Mouse (Mus musculus): ENCODE results near the gene Fmc1. TPM values are rescaled to one million over a fixed set of nuclear protein-coding genes. Genes with fewer than 3 reads are reported as not detected.

Fmc1 gene
- polyA plus RNA-seq (2015; fragmentation: Nextera tagmentation; extraction: Ambion mirVana), result 218 and 249 TPM in 2 replicates

DNA sequence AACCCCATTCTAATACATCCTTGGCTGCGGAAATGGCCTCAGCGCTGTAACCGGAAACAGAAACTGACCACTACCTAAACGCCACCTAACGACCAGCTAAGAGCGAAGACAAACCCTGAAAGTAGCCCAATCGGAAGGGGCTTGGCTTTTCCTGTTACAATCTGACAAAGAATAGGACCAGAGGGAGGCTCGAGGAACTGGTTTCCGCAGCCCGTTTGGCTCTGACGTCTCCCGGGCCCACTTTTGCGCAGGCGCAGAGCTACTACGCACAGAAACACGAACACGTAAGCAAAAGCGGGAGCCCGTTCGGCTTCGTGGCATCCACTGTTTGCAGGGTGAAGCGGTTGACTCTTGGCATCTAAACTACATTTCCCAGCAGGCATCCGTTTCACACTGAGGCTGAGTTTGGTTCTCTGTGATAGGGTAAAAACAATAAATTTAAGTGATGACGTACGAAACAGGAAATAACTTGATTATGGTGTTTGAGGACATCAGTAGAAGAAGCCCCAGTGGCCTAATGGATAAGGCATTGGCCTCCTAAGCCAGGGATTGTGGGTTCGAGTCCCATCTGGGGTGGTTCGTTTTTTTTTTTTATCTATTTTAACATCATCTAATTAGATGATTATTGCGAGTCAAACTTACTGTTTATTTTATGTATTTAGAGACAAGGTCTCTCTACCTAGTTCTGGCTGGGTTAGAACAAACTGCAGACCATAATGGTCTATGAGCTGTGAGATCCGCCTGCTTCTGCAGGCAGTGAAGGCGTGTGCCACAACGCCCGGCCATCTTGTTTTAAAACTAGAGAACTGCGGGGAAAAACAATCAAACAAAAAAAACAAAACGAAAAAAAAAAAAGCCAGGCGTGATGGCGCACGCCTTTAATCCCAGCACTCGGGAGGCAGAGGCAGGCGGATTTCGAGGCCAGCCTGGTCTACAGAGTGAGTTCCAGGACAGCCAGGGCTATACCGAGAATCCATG lies at the start of gene Fmc1:
Gene Fmc1, plus strand, starts transcription at position 75 of the 978 bp plus-strand sequence.
- no peaks in the 10 kb centered on the region for H3K27me3 ChIP-seq (replicated peaks)
- H3K4me3 ChIP-seq (replicated peaks), result peak within 1 kb of the TSS; percentile 90
- peak; percentile 89 for ATAC-seq (ENCODE audit: low FRiP score)
- peak within 1 kb of the TSS; percentile 93 for H3K9ac ChIP-seq (replicated peaks)
- no peaks in the 10 kb centered on the region for H3K36me3 ChIP-seq
- peaks cover 18% of the 10 kb centered on the region for H3K4me1 ChIP-seq
- H3K27ac ChIP-seq (replicated peaks), result peak within 1 kb of the TSS; percentile 99
- H3K4me2 ChIP-seq, result peak within 1 kb of the TSS; percentile 78
- no peaks in the 10 kb centered on the region for H3K9me3 ChIP-seq (replicated peaks)
- WGBS, result 5% methylated on average over 41 of the region's 41 CpGs

DNA sequence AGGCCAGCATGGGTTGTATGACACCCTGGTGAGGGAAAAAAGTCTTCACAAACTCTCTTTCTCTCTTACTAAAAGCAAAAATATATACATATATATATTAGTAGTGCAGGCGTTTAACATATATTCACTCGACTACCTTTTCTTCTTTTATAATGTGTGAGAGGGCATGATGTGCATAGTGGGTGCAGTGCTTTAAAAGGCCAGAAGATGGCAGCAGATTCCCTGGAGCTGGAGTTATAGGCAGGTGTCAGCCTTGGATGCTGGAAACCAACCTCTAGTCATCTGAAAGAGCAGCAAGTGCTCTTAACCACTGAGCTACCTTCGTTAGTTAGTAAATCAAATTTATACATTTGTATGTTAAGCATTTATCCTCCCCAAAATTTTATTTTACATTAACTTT lies 40.8 kb upstream of the Fmc1 start:
- H3K9ac ChIP-seq (replicated peaks), result no peak overlapping the region
- H3K27ac ChIP-seq (replicated peaks), result no peak overlapping the region
- 84% methylated on average over 3 of the region's 3 CpGs for WGBS
- H3K9me3 ChIP-seq (replicated peaks), result no peaks in the 10 kb centered on the region
- H3K4me1 ChIP-seq, result no peaks in the 10 kb centered on the region
- H3K27me3 ChIP-seq (replicated peaks), result no peaks in the 10 kb centered on the region
- no peak overlapping the region for H3K4me2 ChIP-seq
- H3K36me3 ChIP-seq, result peaks cover 45% of the 10 kb centered on the region
- H3K4me3 ChIP-seq (replicated peaks), result no peak overlapping the region
- ATAC-seq (ENCODE audit: low FRiP score), result no peak

DNA sequence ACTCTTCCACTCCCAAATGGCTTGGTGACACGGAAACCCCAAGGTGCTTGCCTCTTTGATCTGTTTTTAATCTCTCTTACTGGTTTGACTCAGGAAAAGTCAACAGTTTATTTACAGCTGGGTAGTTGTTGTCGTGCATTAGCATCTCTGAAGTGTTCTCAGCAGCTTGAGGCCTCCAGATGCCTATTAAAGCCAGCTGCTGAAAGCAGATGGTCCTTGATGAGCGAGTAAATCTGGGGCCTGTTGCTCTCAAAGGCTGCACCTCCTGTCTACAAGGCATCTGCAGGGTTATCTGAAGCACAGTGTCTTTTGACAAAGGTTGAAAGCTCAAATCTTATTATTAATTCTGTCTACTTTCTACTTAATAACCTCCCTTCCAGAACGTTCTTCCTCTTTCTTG lies 37.7 kb upstream of the Fmc1 start:
- H3K4me2 ChIP-seq, result no peak overlapping the region
- no peaks in the 10 kb centered on the region for H3K4me1 ChIP-seq
- 26% methylated on average over 4 of the region's 4 CpGs for WGBS
- no peak overlapping the region for H3K9ac ChIP-seq (replicated peaks)
- H3K27ac ChIP-seq (replicated peaks), result no peak overlapping the region
- no peaks in the 10 kb centered on the region for H3K9me3 ChIP-seq (replicated peaks)
- no peaks in the 10 kb centered on the region for H3K27me3 ChIP-seq (replicated peaks)
- H3K4me3 ChIP-seq (replicated peaks), result no peak overlapping the region
- no peak for ATAC-seq (ENCODE audit: low FRiP score)
- H3K36me3 ChIP-seq, result peaks cover 50% of the 10 kb centered on the region

DNA sequence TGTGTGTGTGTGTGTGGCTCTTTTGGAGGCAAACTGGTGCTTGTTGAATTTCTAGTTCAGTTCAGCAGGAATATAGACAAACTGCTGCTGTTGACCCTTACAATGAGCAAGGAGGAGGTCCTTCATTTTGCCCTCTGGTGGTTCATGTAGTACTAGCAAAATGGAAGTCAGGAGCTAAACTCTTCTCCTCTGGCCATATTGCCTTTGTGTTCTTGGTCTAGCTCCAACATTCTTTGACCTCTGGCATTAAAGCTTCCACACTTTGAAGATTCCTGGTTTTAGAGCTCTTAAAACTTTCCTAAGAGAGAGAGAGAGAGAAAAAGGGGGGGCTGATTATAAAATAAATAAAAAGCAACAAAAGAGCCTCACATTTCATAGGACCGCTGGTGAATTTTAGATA lies 21.2 kb upstream of the Fmc1 start:
- H3K36me3 ChIP-seq, result peaks cover 6% of the 10 kb centered on the region; the same call in 1 of the 2 replicates
- H3K4me3 ChIP-seq (replicated peaks), result no peak overlapping the region
- no peak overlapping the region for H3K4me2 ChIP-seq
- H3K9ac ChIP-seq (replicated peaks), result no peak overlapping the region
- H3K27me3 ChIP-seq (replicated peaks), result no peaks in the 10 kb centered on the region
- H3K27ac ChIP-seq (replicated peaks), result no peak overlapping the region
- no peak for ATAC-seq (ENCODE audit: low FRiP score)
- H3K9me3 ChIP-seq (replicated peaks), result no peaks in the 10 kb centered on the region
- H3K4me1 ChIP-seq, result no peaks in the 10 kb centered on the region
- 98% methylated on average over 1 of the region's 1 CpGs for WGBS

DNA sequence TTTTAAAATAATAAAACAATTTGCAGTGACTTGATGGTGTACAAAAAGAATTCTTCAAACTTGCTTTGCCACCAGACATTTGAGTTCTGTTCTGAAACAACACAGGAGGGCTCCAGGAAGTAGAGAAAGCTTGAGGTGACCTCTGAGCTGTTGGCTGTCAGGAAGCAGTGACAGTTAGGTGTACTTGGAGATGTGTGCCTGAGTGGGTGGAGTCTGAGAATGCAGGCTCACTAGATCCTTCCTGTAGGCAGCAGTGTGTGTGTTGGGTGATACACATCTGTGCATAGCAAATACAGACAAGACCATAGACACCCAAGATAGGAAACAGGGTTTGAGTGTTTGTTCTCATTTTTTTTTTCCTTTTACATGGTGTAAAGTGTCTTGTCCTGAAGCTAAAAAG lies 20.5 kb upstream of the Fmc1 start:
- no peak overlapping the region for H3K4me2 ChIP-seq
- no peak overlapping the region for H3K9ac ChIP-seq (replicated peaks)
- no peak overlapping the region for H3K4me3 ChIP-seq (replicated peaks)
- peaks cover 5% of the 10 kb centered on the region; the same call in 1 of the 2 replicates for H3K36me3 ChIP-seq
- ATAC-seq (ENCODE audit: low FRiP score), result no peak
- H3K9me3 ChIP-seq (replicated peaks), result no peaks in the 10 kb centered on the region
- H3K27me3 ChIP-seq (replicated peaks), result no peaks in the 10 kb centered on the region
- no peak overlapping the region for H3K27ac ChIP-seq (replicated peaks)
- H3K4me1 ChIP-seq, result no peaks in the 10 kb centered on the region

DNA sequence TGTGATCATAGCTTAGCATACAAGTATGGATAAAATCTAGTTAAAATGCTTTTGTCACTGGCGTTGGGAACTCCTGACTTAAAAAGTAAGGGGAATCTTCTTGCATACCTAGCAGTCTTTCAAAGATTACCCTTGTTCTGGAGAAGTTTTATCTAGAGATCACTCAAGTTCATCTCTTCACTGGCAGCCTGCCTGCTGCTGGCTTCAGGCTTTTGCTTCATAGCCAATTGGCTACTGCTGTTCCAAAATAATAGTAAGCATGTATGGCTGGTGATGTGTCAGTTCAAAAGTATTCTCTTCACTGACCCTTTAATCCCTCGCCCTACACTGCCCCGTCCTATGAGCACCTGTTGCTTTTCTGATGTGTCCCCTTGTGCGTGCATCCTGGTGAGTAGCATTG lies 18.1 kb upstream of the Fmc1 start:
- no peak overlapping the region for H3K9ac ChIP-seq (replicated peaks)

DNA sequence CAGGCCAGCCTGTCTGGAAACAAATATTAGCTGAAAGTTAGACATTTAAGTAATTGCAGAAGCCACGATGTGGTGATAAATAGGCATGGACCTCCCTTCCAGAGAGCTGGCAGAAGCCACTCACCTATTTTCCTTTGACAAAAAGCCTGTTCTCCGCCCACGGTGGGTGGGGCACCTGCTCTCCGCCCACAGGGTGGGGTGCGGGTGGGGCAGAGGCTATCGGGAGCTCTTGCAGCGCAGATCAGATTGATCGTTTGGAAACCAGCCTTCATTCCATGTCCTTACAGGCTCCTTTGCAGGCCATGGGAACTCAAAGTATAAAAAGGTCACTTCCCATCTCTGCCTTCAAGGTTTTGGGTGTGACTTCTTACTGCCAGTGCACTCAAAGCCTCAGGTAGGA lies 9.5 kb upstream of the Fmc1 start:
- Histone ChIP-seq H3K27me3 (replicated peaks) (no peaks in the 10 kb centered on the region), H3K9me3 (replicated peaks) (no peaks in the 10 kb centered on the region)
- ATAC-seq (ENCODE audit: low FRiP score), result no peak

More for the DNA sequence above, 18.1 kb upstream of the Fmc1 start:
- no peaks in the 10 kb centered on the region for H3K9me3 ChIP-seq (replicated peaks)
- 96% methylated on average over 4 of the region's 4 CpGs for WGBS
- no peak overlapping the region for H3K4me2 ChIP-seq
- H3K27me3 ChIP-seq (replicated peaks), result no peaks in the 10 kb centered on the region
- no peak overlapping the region for H3K27ac ChIP-seq (replicated peaks)
- H3K4me3 ChIP-seq (replicated peaks), result no peak overlapping the region
- H3K36me3 ChIP-seq, result peaks cover 5% of the 10 kb centered on the region; the same call in 1 of the 2 replicates
- ATAC-seq (ENCODE audit: low FRiP score), result no peak
- H3K4me1 ChIP-seq, result no peaks in the 10 kb centered on the region

DNA sequence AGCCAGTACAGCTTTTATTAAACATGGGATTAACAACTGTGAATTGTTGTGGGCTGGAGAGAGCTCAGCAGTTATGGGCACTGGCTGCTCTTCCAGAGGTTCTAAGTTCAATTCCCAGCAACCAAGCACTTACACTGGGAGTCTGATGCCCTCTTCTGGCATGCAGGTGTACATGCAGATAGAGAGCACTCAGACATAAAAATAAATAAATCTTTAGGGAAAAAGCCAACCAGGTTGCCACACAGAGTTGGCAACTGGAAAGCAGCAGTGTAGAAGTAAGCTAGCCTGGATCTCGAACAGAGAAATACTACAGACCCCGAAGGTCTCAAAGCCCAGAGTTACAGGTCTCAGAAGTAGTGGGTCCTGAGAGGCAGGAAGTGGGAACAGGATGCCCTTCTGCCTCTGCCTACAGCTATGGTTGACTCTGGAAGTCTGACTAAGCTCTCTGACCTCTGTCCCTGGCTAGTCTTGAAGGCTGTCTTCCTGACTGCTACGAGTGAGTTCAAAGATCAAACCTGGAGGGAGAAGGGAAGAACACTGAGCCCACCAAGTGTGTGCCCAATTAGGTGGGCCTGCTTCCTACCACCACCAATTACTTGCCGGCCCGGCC lies 2.0 kb upstream of the Fmc1 start:
- Histone ChIP-seq H3K27ac (replicated peaks) (no peak overlapping the region), H3K9ac (replicated peaks) (no peak overlapping the region), H3K27me3 (replicated peaks) (no peaks in the 10 kb centered on the region), H3K4me2 (no peak overlapping the region), H3K4me3 (replicated peaks) (no peak overlapping the region), H3K9me3 (replicated peaks) (no peaks in the 10 kb centered on the region), H3K36me3 (no peaks in the 10 kb centered on the region), H3K4me1 (peaks cover 17% of the 10 kb centered on the region)
- no peak for ATAC-seq (ENCODE audit: low FRiP score)
- 67% methylated on average over 5 of the region's 5 CpGs for WGBS

More for the DNA sequence above, 9.5 kb upstream of the Fmc1 start:
- H3K9ac ChIP-seq (replicated peaks), result no peak overlapping the region
- WGBS, result 20% methylated on average over 8 of the region's 8 CpGs
- H3K4me3 ChIP-seq (replicated peaks), result no peak overlapping the region
- no peak overlapping the region for H3K27ac ChIP-seq (replicated peaks)
- H3K4me2 ChIP-seq, result no peak overlapping the region
- 0 out of 2 replicates have a peak, but pooled peaks cover 4% of the 10 kb centered on the region for H3K36me3 ChIP-seq
- no peaks in the 10 kb centered on the region for H3K4me1 ChIP-seq

DNA sequence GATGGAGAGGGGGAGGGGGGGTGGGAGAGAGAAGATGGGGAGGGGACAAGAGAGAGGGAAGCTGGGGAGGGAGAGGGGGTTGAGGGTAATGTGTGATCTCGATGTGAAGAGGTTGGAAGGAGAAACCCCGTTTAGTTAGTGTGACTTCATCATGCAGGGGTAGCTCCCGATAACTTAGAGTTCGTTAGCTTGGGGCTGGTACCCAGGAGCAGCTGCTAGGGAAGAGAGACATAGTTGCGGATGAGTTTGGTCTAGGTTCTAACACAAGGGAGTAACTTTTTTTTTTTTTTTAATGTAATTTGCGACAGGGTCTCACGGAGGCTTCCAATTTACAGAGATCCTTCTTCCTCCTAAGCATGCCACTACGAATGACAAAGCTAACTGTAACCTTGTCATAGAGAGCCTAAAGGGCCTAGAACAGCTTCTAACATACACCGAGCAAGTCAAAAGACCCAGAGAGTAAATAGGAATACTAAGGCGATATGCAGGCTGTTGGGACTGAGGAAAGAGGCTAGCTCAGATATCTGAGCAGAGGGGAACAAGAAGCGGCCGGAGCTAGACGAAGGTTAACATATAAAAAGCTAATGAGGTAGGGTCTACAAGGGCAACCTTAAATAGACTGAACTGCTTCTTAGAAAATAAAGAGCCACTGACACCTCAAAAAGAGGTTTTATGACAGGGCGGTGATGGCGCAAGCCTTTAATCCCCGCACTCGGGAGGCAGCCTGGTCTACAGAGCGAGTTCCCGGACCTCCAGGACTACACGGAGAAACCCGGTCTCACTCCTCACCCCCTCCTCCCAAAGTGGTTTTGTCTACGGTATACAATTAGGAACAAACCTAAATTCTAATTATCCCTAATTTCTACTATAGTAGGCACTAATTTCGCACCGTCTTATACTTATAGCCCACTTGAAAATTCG lies 542 bp upstream of the Fmc1 start:
- peaks cover 18% of the 10 kb centered on the region for H3K4me1 ChIP-seq
- WGBS, result 4% methylated on average over 25 of the region's 25 CpGs
- peak overlapping the region; percentile 68 for H3K9ac ChIP-seq (replicated peaks)
- H3K4me2 ChIP-seq, result peak overlapping the region; percentile 78
- H3K27ac ChIP-seq (replicated peaks), result peak overlapping the region; percentile 99
- H3K36me3 ChIP-seq, result no peaks in the 10 kb centered on the region
- H3K27me3 ChIP-seq (replicated peaks), result no peaks in the 10 kb centered on the region
- H3K9me3 ChIP-seq (replicated peaks), result no peaks in the 10 kb centered on the region
- ATAC-seq (ENCODE audit: low FRiP score), result peak; percentile 55
- H3K4me3 ChIP-seq (replicated peaks), result peak overlapping the region; percentile 90

DNA sequence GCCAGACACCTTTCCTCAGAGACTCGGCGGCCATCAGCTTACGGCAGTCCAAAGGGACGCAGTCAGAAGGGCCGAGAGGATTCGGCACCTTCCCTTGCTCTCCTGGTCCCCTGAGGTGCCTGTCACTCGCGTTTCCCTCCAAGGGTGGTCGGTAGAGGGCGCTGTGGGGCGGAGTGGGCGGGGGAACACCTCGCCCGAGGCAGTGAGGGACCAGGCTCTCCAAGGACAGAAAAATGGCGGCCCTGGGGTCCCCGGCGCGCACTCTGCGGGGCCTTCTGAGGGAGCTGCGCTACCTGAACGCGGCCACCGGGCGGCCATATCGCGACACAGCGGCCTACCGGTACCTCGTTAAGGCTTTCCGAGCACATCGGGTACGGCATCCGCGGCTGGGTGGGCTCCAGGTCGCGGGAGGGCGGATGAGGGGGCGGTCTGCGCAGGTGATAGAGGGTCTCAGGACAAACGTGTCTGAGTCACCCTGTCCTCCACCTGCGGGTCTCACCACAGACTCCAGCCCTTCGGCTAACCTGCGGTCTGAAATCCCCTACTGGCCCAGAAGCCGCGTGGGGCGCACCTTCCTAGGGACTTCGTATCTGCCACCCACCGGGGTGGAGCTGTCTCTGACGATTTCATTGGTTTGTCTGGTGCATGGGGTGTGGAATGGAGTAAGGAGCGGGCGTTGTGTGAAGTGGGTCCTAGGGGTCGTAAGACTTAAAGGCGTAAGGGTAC lies 1.5 kb downstream of the Fmc1 start:
- Histone ChIP-seq H3K4me2 (peak overlapping the region; percentile 53), H3K4me1 (peaks cover 18% of the 10 kb centered on the region), H3K9ac (replicated peaks) (peak overlapping the region; percentile 93), H3K9me3 (replicated peaks) (no peaks in the 10 kb centered on the region), H3K4me3 (replicated peaks) (peak overlapping the region; percentile 90), H3K27ac (replicated peaks) (peak overlapping the region; percentile 99), H3K36me3 (peaks cover 3% of the 10 kb centered on the region), H3K27me3 (replicated peaks) (no peaks in the 10 kb centered on the region)
- ATAC-seq (ENCODE audit: low FRiP score), result peak; percentile 66
- under 1% methylated on average over 53 of the region's 53 CpGs for WGBS

DNA sequence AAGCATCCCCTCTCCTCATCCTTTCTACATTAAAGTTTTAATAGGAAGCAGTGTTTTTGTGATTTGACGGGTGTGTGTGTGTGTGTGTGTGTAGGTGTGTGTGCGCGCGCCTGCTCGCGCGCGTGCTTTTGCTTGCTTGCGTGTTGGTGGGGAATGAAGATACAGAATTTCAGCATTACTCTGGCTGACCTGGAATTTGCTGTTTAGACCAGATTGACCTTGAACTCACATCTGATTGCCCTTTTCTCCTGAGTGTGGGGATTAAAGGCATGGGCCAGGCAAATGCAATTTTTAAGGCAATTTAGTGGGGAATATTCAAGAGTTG lies 2.0 kb downstream of the Fmc1 start:
- Histone ChIP-seq H3K9me3 (replicated peaks) (no peaks in the 10 kb centered on the region), H3K36me3 (peaks cover 8% of the 10 kb centered on the region), H3K27me3 (replicated peaks) (no peaks in the 10 kb centered on the region), H3K4me2 (peak overlapping the region; percentile 53), H3K27ac (replicated peaks) (peak overlapping the region; percentile 99), H3K9ac (replicated peaks) (peak overlapping the region; percentile 93), H3K4me1 (peaks cover 18% of the 10 kb centered on the region), H3K4me3 (replicated peaks) (peak overlapping the region; percentile 90)
- WGBS, result 1% methylated on average over 9 of the region's 9 CpGs
- ATAC-seq (ENCODE audit: low FRiP score), result no peak

Data from neural tube, embryonic 15.5 days (tissue).